Mouse (Mus musculus) liver, postnatal 0 days (tissue): Measurements from ENCODE around the gene Gucd1.

Source experiments
- CTCF ChIP-seq: sonication (generic); IDR thresholded peaks from 2 replicates; pipeline ENCODE4 v1.5.1; 2016; ENCODE audit warnings: antibody characterized with exemption, low read depth
- EP300 ChIP-seq: IDR thresholded peaks from 2 replicates; pipeline ENCODE4 v1.6.1; 2016; ENCODE audit warnings: antibody characterized with exemption, low read depth, mild to moderate bottlenecking

DNA sequence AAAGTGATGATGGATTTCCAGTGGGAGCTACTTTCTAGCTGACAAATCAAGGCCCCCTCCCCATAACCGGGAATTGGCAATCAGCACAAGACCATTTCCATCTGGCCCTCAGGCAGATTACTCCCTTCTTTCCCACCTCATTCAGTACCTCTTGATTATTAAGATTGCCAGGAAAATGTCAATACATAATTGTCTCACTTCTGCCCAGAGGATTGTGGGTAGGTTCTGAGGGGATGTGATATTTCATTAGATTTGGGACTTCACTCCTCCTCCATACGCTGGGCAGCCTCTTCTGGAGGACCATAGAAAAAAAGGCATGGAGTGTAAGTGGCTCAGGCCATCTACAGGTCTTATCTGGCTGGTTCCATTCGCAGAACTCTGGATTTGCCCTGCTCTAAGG, 185.5 kb downstream of the Gucd1 start:
- TF ChIP-seq CTCF: no peak
- TF ChIP-seq EP300: no peak
